Mouse (Mus musculus): Measurements from ENCODE around the gene Ifitm5. TPM values are rescaled to one million over a fixed set of nuclear protein-coding genes. Genes with fewer than 3 reads are reported as not detected.

Gene Ifitm5
- polyA plus RNA-seq, 1 experiment = 1.7 TPM

DNA sequence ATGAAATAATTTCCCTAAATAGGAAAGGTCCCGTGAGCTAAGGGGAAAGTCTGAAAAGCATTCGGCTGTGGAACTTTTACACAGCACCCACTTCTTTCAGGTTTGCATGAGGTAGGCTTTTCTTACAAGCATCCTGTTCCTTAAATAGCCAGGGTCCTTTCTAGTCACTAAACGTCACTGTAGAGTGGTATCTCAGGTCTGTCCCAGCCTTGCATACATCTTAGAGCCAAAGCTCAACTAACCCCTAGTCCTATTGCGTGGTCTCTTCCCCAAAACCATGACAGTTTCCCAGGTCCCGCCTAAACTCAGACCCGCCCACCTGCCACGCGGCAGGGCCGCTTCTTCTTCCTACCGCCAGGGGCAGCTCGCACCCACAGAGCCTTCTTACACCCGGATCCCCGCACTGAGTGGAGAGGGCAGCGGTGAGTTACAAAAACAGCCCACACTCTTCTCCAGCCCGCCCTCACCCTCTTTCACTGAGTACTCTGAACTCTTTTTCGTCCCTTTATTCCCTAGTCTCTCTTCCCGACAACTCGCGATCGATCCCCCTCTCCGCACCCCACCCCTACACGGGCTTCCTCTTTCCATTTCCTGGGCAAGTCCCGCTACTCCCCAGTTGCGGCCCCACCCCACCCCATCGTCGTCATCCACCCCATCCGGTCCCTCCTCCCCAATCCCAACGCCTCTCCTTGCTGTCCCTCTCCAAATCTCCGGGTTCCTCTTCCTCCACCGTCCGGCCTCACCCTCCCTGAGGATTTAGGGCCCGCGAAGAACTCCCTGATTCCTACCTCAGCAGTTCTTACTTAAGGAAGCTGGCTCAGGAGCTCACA is 8.7 kb downstream of the Ifitm5 start, which contains the start of gene Pgghg:
TSS of gene Pgghg (plus strand) at position 170 of the 830 bp plus-strand sequence.
- DNase-seq (ENCODE audit: low read depth) = peak; percentile 59

DNA sequence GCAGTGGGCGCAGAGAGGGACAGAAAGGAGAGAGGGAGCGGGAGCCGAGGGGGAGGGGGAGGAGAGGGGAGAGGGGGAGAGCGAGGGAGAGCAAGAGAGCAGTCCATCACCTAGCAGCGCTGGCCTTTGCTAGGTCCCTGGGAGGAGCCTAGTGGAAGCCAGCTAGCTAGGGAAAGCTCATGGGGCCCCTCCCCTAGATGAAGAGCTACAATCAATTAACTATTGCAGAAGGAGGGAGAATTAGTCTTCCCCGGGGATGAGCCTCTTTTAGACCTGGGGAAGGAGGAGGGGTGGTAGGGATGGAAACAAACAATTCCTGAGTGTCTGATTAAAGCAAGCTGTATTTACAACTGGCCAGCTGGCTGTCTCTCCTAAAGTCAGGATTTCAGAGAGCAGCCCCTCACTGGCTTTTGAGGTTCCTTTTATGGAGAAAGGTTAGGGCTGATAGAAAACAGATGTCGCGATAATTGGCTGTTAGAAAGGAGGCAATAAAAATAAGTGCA is 10.4 kb downstream of the Ifitm5 start:
- DNase-seq (ENCODE audit: low read depth) = no peak

DNA sequence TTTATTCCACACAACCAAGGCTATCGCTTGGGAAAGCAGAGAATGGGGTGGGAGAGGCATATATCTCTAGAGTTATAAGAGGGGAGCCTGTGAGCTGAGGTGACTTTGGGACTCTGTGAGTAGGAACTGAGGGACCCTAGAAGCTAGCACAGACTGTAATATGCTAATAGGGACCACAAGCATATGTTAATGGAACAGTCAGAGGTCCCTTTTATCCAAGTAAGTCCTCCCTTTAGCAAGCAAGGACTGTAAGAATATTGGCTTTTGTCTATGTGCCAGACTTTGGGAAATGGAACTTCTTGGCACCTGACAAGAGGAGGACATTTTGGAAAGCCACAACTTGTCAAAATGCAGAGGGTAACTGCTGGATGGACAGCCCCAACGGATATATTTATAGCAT is 11.2 kb downstream of the Ifitm5 start:
- DNase-seq (ENCODE audit: low read depth) = no peak

DNA sequence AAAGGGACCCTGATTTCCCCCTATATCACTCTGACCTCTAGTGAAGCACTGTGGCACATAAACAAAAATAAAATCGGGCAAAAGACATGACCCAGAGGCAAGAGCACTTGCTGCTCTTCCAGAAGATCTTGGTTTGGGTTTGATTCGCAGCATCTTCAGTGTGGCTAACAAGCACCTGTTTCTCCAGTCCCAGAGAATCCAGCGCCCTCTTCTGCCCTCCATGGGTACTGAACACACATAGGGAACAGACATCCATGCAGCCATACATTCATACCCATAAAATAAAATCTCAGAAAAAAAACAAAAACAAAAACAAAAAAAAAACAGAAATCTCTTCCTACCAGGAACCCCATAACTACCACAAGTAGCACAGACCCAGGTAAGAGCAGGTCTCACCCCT is 11.7 kb downstream of the Ifitm5 start:
- DNase-seq (ENCODE audit: low read depth) = no peak

DNA sequence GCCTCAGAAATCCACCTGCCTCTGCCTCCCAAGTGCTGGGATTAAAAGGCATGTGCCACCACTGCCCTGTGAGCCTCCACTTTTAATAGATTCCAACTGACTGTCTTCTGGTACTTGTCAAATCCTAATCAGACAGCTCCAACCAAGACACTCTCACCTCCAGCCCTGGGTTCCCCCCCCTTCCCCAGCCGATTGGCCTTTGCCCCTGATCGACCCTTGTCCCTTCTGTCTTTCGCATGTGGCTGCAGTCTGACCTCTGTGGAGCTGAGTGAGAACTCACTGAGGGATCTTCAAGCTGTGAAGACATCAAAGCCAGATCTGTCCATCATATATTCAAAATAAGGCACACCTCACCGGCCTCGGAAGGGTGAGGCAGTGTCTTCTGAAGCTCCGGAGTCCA is 22.9 kb downstream of the Ifitm5 start:
- no peak for DNase-seq (ENCODE audit: low read depth)

DNA sequence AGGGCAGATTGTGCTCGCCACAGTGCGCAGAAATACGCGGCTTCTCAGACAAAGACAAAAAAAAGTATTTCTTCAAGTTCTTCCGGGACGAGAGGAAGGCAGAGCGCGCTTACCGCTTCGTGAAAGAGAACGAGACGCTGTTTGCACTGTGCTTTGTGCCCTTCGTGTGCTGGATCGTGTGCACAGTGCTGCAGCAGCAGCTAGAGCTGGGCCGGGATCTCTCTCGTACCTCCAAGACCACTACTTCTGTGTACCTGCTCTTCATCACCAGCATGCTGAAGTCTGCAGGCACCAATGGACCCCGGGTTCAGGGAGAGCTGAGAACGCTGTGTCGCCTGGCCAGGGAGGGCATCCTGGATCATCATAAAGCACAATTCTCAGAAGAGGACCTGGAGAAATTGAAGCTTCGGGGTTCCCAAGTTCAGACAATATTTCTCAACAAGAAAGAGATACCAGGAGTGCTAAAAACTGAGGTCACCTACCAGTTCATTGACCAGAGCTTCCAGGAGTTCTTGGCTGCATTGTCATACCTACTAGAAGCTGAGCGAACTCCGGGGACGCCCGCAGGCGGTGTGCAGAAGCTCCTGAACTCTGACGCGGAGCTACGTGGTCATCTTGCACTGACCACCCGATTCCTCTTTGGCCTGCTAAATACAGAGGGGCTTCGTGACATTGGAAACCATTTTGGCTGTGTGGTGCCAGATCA is 26.9 kb downstream of the Ifitm5 start:
- DNase-seq (ENCODE audit: low read depth) = no peak

DNA sequence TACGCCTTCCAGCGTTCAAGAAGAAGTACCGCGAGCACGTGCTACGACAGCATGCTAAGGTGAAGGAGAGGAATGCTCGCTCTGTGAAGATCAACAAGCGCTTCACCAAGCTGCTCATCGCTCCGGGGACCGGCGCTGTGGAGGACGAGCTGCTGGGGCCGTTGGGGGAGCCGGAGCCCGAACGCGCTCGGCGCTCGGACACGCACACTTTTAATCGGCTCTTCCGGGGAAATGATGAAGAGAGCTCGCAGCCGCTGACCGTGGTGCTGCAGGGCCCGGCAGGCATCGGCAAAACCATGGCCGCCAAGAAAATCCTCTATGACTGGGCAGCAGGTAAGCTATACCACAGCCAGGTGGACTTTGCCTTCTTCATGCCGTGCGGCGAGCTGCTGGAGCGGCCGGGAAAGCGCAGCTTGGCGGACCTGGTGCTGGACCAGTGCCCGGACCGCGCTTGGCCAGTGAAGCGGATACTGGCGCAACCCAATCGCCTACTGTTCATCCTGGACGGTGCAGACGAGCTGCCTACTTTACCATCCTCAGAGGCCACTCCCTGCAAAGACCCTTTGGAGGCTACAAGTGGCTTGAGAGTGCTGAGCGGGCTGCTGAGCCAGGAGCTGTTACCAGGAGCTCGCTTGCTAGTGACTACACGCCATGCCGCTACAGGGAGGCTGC is 27.6 kb downstream of the Ifitm5 start:
- DNase-seq (ENCODE audit: low read depth) = no peak

DNA sequence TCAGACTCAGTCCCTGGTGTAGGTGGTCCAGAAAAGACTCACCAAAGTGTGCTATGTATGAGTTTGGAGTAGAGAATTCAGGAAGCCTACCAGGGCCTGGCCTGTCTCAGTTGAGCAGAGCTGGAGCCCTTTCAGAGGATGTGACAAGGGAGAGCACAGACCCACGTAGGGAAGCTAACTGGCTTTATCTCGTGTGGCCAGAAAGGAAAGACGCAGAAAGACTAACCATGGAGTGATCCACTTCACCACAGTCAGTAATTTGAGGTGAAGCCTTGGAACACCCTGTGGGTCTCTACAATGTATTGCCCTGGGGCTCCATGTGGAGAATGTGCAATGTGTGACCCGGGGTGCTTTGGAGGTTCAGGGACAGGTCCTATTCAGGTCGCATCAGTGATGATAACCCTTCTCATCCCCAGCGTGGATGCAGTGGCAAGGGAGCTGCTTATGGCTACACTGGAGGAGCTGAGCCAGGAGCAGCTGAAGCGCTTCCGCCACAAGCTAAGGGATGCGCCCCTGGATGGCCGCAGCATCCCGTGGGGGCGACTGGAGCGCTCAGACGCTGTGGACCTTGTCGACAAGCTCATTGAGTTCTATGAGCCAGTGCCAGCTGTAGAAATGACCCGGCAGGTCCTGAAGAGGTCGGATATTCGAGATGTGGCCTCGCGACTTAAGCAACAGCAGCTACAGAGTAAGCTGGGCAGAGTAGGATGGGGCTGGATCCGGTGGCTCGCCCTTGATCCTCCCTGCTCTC is 28.7 kb downstream of the Ifitm5 start:
- no peak for DNase-seq (ENCODE audit: low read depth)

DNA sequence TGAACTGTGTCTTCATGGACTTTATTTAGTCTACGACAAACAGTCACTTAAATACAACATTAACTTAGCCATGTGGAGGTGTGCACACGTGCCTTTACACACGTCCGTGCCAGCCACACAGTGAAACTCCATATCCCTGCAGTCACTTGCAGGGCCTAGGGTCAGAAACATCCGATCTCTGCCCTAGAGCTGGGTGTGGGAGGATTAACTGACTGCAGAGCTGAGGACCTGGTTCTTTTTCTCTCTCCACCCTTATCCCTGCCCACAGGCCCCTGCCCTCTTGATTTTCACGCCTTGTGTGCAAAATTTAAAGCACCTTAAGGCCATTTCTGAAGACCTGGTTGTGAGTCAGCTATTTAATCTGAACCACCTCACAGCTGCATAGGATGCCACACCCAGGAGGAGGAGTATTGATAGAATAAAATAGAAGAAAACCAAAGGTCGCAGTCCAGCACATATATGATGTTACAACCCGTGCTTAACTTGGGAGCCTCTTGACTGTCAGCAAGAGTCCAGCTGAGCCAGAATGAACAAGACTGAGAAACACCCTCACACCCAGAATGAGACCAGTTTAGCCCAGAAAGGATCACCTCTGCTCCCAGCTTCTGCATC is 29.6 kb downstream of the Ifitm5 start, which contains the start of gene Nlrp6:
TSS of gene Nlrp6 (plus strand) at position 485 of the 612 bp plus-strand sequence.
- DNase-seq (ENCODE audit: low read depth) = no peak

DNA sequence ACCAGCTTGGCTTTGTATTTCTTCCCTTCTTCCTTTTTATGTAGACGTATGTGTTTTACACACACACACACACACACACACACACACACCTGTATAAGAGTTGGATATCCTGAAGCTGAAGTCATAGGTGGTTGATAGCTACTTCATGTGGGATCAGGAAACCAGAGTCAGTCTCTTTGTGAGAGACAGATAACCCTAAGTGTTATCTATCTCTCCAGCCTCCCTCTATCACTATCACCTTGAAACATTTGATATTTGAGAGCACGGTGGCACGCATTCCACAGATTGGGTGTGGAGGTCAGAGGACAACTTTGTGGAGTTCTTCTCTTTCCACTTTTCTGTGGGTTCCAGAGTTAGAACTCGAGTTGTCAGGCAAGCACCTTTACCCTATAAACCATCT is 30.2 kb downstream of the Ifitm5 start:
- no peak for DNase-seq (ENCODE audit: low read depth)

DNA sequence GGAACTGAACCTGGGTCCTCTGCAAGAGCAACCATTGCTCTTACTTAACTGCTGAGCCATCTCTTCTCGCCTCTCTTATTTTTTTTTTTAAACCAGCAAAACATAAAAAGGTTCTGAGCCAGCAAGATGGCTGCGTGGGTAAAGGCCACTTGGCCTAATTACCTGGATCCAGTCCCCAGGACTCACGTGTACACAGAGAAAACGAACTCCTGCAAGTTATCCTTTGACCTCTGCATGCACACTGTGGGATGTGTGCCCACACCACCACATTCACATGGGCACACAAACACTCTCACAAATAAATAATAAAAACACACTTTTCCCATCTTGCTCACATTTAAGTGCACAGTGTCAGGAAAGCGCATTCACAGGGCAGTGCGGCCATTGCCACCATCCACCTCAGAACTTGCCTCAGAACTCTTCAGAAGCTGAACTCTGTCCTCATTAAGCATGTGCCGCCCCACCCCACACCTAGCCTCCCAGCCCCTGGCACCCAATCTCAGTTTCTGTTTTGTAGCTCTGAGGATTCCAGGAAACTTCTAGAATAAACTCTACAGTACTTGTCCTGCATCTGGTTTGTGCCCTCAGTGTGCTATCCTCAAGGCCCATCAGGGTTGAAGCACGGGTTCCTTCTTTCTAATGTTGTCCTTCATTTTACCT is 35.9 kb downstream of the Ifitm5 start:
- DNase-seq (ENCODE audit: low read depth) = no peak

DNA sequence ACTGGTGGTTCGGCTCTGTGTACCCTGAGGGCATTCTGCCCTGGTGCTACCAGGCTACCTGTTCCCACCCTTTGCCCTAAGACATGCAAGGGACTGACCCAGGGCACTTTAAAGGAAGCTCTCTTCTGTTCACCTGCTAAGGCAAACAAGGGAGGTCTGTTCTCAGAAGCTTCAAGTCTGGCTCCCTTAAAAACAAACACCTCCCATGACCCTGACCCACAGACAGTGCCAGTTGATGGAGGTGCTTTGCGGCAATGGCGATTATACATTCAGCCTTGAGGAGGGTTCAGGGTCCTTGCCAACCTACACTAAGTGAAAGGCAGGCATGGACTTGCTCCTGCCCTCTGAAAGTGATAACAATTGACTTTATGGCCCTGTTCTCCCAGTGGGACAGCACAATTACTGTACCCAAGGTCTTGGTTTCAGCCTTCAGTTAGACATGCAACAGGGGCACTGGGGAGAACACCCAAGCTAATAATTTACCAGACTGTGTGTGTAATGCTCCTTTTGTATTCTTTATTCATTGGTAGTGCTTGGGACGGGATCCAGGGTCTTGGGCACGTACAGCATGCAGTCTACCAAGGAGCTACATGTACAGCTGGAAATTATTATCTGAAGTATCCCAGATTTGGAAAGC is 37.1 kb downstream of the Ifitm5 start:
- no peak for DNase-seq (ENCODE audit: low read depth)

DNA sequence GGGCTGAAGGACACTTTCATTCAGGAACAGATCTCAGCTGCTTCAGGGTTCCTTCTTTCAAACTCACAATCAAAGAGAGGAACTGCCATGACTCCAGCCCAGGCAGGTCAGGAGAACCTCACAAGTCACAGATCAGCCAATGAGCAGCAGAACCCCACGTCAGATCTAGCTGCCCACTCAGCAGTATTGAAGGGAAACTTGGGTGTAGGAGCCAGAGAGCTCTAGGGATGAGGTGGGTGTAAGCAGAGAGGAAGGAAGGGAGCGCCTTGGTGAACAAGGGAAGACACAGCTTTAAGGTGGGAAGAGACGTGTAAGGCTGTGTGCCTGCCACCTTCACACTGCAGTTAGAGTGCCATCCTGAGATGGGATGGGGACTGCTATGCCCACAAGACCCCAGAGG is 37.8 kb downstream of the Ifitm5 start:
- DNase-seq (ENCODE audit: low read depth) = no peak

DNA sequence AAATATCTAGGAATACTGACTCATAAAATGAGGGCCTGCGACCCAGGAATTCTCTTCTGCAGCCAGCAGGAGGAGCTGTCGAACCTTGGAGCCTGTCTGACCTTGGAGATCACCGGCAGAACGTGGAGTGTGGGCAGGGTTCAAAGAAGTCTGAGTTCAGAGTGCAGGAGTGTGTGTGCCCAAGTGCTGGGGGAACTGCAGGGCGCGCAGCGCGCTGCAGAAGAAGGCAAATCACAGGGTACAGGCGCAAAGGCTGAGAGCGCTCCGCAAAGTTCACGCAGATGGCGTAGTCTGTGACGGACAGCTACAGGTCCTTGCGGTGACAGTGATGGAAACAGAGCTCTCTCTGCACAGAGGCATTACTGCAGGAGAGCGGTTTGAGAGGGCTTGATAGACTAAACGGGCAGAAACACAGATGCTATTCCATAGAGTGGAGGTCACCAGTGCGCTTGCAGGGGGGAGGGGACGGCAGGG is 41.4 kb downstream of the Ifitm5 start:
- DNase-seq (ENCODE audit: low read depth) = no peak

DNA sequence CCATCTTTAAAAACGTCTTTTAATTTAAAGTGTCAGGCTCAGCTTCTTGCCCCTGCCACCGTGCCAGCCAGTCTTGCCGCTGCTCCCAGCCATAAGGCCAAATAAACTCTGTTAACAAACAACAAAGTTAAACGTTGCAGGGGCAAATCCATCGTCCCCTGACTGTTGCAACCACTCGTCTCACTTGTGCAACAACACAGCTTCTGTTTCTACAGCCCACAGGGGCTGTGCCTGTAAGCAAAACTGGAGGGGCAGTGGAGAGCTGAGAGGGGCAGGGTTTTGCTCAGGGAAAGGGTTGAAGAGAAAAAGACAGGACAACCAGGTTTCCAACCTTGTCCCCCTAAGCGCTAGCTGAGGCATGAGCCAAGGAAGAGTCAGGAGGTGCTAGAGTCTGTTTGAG is 41.9 kb downstream of the Ifitm5 start:
- DNase-seq (ENCODE audit: low read depth) = no peak

DNA sequence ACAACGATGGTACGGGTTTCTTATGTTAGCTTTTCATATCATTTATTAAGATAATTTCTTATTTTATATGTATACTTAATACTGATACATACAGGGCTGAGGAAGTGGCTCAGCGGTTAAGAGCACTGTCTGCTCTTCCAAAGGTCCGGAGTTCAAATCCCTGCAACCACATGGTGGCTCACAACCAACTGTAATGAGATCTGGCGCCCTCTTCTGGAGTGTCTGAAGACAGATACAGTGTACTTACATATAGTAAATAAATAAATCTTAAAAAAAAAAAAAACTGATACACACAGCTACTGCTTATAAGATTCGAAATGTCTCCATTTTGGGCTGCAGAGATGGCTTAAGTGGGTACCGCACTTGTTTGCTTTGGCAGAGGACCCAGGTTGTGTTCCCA is 42.4 kb downstream of the Ifitm5 start:
- DNase-seq (ENCODE audit: low read depth) = no peak

DNA sequence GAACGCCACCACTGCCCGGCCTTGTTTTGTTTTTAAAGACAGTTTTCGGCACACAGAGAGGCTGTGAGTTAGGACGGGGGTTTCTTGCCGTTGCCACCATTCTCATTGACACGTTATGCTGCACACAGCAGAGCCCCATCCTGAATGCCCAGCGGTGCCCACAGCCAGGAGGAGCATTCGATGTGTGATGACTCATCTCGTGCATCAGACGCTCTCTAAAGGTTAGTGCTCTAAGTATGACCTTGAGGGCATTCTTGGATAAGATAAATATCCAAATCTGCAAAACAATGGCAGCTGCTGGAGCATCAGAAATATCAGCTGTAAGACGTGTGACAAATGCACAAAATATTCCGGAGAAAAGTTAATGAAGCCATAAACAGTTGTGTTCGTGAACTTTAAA is 43.0 kb downstream of the Ifitm5 start:
- DNase-seq (ENCODE audit: low read depth) = no peak

DNA sequence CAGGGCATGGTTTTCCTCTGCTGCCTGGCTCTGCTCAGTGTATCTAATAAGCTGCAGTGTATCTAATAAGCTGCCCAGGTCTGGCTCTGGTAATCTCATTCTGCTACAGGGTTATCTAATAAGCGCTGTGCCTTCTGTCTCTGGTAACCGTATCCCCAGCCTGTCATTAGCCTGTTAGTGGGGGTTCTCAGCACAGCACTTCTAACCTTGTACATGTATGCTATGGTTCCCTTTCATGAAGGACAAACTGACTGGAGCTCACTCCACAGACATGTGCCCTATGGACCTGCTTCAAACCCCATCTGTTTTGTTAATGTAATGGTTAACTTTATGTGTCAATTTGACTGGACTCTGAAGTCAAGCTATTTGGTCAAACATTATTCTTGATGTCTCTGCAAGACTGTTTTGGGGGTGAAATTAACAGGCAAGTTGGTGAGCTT is 44.4 kb downstream of the Ifitm5 start:
- no peak for DNase-seq (ENCODE audit: low read depth)

DNA sequence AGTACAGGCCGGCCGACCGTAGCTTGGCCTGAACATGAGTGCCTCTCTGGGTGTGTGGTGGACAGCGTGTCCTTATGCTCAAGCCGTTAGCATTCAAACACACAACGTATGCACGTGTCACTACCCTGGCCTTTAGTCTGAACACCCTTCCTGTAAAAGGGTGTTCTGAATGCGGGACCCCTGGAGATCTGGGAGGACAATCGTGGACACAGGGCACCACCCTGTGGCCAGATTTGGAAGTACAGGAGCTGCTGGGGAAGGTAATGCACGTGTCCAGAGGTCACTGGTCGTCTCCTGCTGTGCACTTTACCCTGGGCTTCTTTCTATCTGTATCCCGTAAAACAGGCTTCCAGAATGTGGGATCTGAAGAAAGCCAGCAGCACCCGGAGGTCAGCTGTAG is 46.9 kb downstream of the Ifitm5 start:
- no peak for DNase-seq (ENCODE audit: low read depth)

Data from gonadal fat pad, adult 2 months (tissue).